Mouse (Mus musculus) thymus, adult 2 months (tissue): Measurements from ENCODE around the gene Gm7361.

Source experiments
- CTCF ChIP-seq: fragments of 200-500 bp; IDR thresholded peaks from 2 replicates; pipeline ENCODE4 v1.5.1; 2012; ENCODE audit warnings: mild to moderate bottlenecking, control low read depth, low read length, moderate library complexity, borderline replicate concordance; ENCODE audit not compliant: control insufficient read depth, poor library complexity, insufficient read depth; ENCODE audit errors: extremely low read depth
- POLR2A ChIP-seq: fragments of 200-500 bp; IDR thresholded peaks from 2 replicates; pipeline ENCODE4 v1.6.1; 2012; ENCODE audit warnings: mild to moderate bottlenecking, low read length, control low read depth, moderate library complexity; ENCODE audit not compliant: control insufficient read depth, poor library complexity, insufficient read depth; ENCODE audit errors: extremely low read depth

DNA sequence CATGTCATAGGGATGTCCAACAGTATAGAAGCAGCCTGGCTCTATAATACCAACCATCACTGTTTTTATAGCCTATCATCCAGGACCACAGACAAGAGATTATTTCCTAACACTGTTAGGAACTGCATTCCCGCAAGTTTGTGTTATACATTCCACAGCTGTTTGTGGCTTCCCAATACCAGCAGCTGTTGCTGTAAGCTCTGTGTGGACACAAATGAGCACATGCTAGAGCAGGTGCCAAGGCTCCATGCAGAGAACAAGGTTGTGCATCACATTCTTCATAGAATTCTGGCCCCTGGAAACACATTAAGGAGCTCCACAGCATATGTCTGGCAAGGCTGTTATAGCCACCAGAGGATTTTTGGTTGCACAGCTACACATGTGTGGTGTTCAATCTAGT, 35.4 kb upstream of the Gm7361 start:
- TF ChIP-seq POLR2A (no peak), CTCF (no peak)
